Mouse (Mus musculus) neural tube, embryonic 13.5 days (tissue): Measurements from ENCODE around the gene Man1a. TPM values are rescaled to one million over a fixed set of nuclear protein-coding genes. Genes with fewer than 3 reads are reported as not detected.
A peak's percentile ranks its signal among the peaks of the same experiment; 100 is the strongest.

ENCODE experiments used
- ATAC-seq: fragments of 200-750 bp; cut with Nextera tagmentation; 2 replicates; pipeline ENCODE4 v1.8.0; 2017; ENCODE audit warnings: low read depth, mild to moderate bottlenecking, moderate TSS enrichment, moderate library complexity
- H3K27ac ChIP-seq: fragments of 300-500 bp; sonication (generic); replicated peaks from 2 replicates; pipeline ENCODE4 v1.5.1; 2015; ENCODE audit warnings: moderate library complexity, mild to moderate bottlenecking, inconsistent platforms
- H3K27me3 ChIP-seq: fragments of 300-500 bp; sonication (generic); 2 replicates; pipeline ENCODE4 v1.6.1; 2015; ENCODE audit warnings: mild to moderate bottlenecking, inconsistent platforms
- H3K36me3 ChIP-seq: fragments of 300-500 bp; sonication (generic); 2 replicates; pipeline ENCODE4 v1.6.1; 2015; ENCODE audit warnings: mild to moderate bottlenecking, inconsistent platforms
- H3K4me1 ChIP-seq: fragments of 300-500 bp; sonication (generic); replicated peaks from 2 replicates; pipeline ENCODE4 v1.6.1; 2015; ENCODE audit warnings: inconsistent platforms
- H3K4me2 ChIP-seq: fragments of 300-500 bp; sonication (generic); 2 replicates; pipeline ENCODE4 v1.6.1; 2015; ENCODE audit warnings: inconsistent platforms, mild to moderate bottlenecking, moderate library complexity
- H3K4me3 ChIP-seq: fragments of 300-500 bp; sonication (generic); 2 replicates; pipeline ENCODE4 v1.5.1; 2015; ENCODE audit warnings: mild to moderate bottlenecking, inconsistent platforms
- H3K9ac ChIP-seq: fragments of 300-500 bp; sonication (generic); 2 replicates; pipeline ENCODE4 v1.6.1; 2015; ENCODE audit warnings: moderate library complexity, mild to moderate bottlenecking, inconsistent platforms
- H3K9me3 ChIP-seq: fragments of 300-500 bp; sonication (generic); 2 replicates; pipeline ENCODE4 v1.6.1; 2016; ENCODE audit warnings: inconsistent platforms
- WGBS: fragments of 180-500 bp; shearing (Covaris S2); methylation state at CpG from one replicate; pipeline ENCODE4 v1.1.7; 2015; 5-methylcytosine and 5-hydroxymethylcytosine counted together
- polyA plus RNA-seq: library from polyadenylated mRNA; unstranded; fragments of >200 nt; fragmentation: Nextera tagmentation; extraction: Ambion mirVana; gene quantifications from 2 replicates; pipeline ENCODE4 v1.2.1, GENCODE M21; 2015

Gene Man1a
- polyA plus RNA-seq, 1 experiment from 2014 or later: 3.1 TPM

DNA sequence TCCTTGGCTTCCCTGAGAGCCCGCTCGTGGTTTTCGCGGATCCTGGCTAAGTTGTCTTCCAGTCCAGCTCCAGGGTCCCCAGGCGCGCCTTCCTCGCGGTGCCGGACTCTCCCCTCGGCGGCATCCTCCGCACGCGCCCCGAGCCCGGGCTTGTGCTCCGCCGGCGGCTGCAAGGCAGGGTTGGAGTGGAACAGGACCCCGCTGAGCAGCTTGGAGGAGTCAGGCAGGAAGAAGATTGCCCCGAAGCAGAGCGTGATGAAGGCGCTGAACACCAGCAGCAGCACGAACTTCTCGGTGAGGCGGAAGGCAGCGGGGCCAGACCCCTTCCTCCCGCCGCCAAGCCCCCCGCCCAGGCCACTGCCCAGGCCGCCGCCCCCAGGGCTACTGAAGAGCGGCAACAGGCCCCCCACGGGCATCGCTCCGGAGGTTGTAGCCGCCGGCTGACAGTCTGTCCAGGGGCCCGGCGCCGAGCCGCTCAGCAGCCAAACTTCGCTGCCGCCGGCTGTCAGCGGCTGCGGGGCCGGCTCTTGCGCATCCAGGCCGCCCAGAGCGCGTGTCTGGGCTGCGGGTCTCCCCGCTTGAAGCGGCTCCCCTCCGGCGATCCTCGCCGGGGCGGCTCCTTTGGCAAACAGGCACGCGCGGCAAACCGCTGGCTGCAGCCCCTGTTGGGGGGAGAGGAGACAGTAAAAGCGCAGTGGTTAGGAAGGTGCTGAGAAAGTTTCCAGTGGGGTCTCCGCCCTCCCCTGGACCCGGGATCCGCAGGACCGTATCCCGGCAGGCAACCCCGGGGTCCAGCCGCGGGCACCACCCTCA is 1.6 kb downstream of the Man1a start:
- peak; percentile 76 for ATAC-seq

DNA sequence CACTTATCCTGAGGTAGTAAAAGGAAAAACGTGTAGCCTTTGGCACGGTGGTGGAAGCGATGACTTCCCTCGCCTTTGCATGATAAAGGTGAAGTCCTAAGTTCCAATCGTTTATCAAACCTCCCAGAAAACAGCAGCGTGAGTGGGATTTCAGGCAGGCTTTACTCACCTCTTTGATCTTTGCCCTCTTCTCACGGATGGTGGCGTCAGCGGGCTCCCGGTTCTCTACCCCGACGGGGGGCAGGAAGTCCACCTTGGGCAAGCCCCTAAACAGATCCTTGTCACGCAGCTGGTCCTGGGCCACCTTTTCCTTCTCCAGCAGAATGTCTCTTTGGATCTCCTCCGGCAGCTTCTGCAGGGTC is 2.2 kb downstream of the Man1a start:
- peaks cover 20% of the 10 kb centered on the region for H3K27me3 ChIP-seq
- peak overlapping the region; percentile 99 for H3K4me2 ChIP-seq
- H3K9ac ChIP-seq: peak overlapping the region; percentile 79
- 0 out of 2 replicates have a peak, but pooled peaks have one; percentile 2 for ATAC-seq
- WGBS: 0% methylated on average over 14 of the region's 14 CpGs
- 0 out of 2 replicates have a peak overlapping the region, but pooled peaks have one; percentile 23 for H3K27ac ChIP-seq
- no peaks in the 10 kb centered on the region for H3K9me3 ChIP-seq
- peak overlapping the region; percentile 80 for H3K4me3 ChIP-seq
- peaks cover 28% of the 10 kb centered on the region for H3K4me1 ChIP-seq
- no peaks in the 10 kb centered on the region for H3K36me3 ChIP-seq

More for the DNA sequence above, 1.6 kb downstream of the Man1a start:
- Histone ChIP-seq H3K36me3 (no peaks in the 10 kb centered on the region), H3K27me3 (peaks cover 20% of the 10 kb centered on the region), H3K4me1 (peaks cover 28% of the 10 kb centered on the region), H3K9ac (peak overlapping the region; percentile 79), H3K27ac (peak overlapping the region; percentile 23; the same call in 1 of the 2 replicates), H3K4me3 (peak overlapping the region; percentile 80), H3K9me3 (no peaks in the 10 kb centered on the region), H3K4me2 (peak overlapping the region; percentile 99)
- WGBS: under 1% methylated on average over 73 of the region's 73 CpGs

DNA sequence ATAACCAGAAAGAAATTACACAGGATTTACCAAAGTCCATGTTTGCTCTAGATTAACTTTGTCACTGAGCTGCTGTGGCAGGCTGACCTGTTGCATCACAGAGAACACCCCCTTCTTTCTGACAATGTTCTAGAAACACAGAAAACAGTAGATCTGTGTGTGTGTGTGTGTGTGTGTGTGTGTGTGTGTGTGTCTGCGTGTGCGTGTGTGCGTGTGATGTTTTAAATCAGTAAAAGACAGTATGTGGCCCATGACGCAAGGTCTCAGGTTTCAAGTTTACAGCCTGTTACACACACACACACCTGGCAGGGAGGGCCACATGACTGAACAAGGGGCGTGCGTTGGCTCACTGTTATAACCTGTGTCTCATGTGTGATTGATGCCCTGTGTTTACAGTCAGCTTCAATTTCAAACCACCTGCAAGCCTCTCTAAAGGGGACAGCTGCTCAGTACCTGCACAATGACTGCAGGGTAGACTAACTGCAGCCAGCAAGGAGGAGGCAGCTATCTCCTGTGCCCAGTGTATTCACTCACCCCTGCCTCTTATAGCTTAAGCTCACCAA is 2.7 kb downstream of the Man1a start:
- Histone ChIP-seq H3K27me3 (peaks cover 20% of the 10 kb centered on the region), H3K4me2 (peak overlapping the region; percentile 99), H3K9me3 (no peaks in the 10 kb centered on the region), H3K36me3 (no peaks in the 10 kb centered on the region), H3K9ac (peak overlapping the region; percentile 79), H3K27ac (no peak overlapping the region), H3K4me1 (peaks cover 28% of the 10 kb centered on the region), H3K4me3 (peak overlapping the region; percentile 80)
- no peak for ATAC-seq
- 62% methylated on average over 6 of the region's 6 CpGs for WGBS

DNA sequence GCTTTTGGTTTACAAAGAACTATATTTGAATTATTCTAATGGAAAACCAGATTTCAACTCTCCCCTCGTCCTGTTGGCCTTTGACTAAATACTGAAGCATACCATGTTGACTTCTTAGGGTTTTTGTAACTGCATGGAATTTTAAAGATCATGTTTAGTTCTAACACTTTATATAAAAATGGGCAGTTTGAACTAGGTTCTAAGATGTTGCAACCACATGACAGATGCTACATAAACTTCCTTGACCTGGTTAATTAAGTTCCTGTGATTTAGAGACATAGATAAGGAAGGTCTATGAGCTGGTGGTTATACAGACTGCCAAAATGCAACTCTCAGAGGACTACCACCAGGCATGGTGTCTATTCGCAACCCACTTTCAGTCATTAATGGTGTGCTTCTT is 4.1 kb downstream of the Man1a start:
- H3K4me3 ChIP-seq: peak overlapping the region; percentile 80
- peak overlapping the region; percentile 99 for H3K4me2 ChIP-seq
- H3K9ac ChIP-seq: no peak overlapping the region
- H3K27ac ChIP-seq: no peak overlapping the region
- 82% methylated on average over 2 of the region's 2 CpGs for WGBS
- peaks cover 20% of the 10 kb centered on the region for H3K27me3 ChIP-seq
- no peak for ATAC-seq
- peaks cover 28% of the 10 kb centered on the region for H3K4me1 ChIP-seq
- no peaks in the 10 kb centered on the region for H3K36me3 ChIP-seq
- H3K9me3 ChIP-seq: no peaks in the 10 kb centered on the region

DNA sequence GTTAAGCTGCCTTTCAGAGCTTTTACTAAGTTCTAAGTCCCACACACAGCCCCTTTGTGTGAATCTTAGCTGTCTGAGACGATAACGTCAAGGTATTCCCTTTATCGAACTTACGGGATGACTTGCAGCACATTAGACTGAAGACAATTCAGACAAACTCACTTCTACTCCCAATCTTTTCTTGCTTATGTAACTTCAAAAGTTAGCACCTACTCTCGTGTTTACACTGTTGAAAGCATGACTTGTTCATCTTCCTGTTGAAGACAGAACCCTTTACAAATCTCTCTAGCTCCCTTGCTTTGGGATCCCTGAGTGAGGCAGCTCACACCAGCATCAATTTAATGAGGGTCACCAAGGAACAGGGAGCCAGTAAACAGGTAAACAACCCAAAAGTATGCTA is 5.9 kb downstream of the Man1a start:
- peaks cover 19% of the 10 kb centered on the region for H3K4me1 ChIP-seq
- H3K4me3 ChIP-seq: no peak overlapping the region
- WGBS: 88% methylated on average over 5 of the region's 5 CpGs
- ATAC-seq: no peak
- H3K9me3 ChIP-seq: no peaks in the 10 kb centered on the region
- H3K27ac ChIP-seq: no peak overlapping the region
- no peak overlapping the region for H3K4me2 ChIP-seq
- H3K9ac ChIP-seq: no peak overlapping the region
- H3K36me3 ChIP-seq: no peaks in the 10 kb centered on the region
- peaks cover 12% of the 10 kb centered on the region for H3K27me3 ChIP-seq

DNA sequence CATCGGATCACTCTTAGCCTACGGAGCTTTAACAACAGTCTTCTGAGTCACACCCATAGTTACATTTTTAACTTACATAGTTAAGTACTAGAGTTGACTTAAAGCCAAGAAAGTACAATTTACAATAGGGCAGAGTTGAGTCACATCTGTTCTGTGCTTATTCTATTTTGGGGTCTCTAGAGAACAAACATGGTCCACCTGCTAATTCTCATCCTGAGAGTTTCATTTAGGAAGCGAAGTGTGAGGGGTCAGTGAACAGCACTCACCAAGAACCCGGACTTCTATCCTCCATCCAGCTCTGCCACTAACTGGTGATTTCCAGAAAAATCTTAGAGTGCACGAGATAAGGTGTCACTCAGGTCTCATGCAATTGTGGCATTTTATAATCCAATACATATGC is 7.0 kb downstream of the Man1a start:
- no peak for ATAC-seq
- Histone ChIP-seq H3K27ac (no peak overlapping the region), H3K4me1 (peaks cover 15% of the 10 kb centered on the region), H3K4me2 (no peak overlapping the region), H3K27me3 (peaks cover 12% of the 10 kb centered on the region), H3K9ac (no peak overlapping the region), H3K36me3 (no peaks in the 10 kb centered on the region), H3K4me3 (no peak overlapping the region), H3K9me3 (no peaks in the 10 kb centered on the region)
- WGBS: 96% methylated on average over 5 of the region's 5 CpGs

DNA sequence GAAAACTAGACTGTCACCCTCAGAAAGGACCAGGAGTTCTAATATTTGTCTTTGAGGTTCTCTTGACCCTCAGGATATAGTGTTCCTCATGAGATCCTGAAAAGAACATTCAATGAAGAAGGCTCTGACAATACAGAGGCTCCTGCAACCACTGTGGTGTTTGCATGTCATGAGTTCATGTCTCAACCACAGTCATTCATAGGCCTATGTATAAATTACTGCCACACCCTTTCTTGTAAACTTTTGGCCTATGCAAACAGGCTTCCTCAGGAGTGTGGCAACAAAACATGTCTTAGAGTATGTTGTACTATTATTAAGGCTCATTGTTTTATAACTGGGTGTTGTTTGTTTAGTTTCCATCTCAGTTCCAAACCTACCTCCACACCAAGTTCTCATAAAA is 9.7 kb downstream of the Man1a start:
- Histone ChIP-seq H3K27ac (no peak overlapping the region), H3K9ac (no peak overlapping the region), H3K9me3 (no peaks in the 10 kb centered on the region), H3K36me3 (no peaks in the 10 kb centered on the region), H3K27me3 (no peaks in the 10 kb centered on the region), H3K4me3 (no peak overlapping the region), H3K4me1 (no peaks in the 10 kb centered on the region), H3K4me2 (no peak overlapping the region)
- ATAC-seq: no peak

DNA sequence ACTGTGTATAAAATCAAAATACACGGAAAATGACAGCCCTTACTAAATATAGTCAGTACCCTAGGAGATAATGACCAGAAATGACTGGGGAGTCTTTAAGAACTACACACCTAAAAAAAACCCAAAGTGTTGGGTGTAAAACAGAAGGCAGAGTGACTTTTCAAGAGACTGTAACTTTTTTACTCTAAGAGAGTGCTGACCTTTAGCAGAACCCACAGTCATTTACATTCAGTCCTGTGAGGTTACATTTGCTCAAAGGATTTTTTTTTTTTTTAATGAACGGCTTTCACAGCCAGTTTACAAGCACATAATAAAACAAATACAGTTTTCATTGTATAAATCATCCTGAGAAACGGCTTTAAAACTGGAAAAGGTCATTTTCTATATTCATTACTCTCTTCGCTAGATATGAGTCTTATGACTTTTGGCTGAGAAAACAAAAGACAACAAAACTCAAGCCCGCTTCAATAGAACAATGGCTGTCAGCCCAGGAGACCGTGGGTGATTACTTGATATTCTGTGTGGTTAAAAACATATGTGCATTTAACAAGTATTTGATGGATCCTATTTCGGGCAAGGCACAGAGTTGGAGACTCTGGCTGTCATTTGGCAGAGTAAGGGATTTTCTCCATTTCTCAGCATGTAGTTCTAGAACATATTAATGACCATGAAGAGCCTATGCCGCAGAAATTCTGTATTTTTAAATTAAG is 12.7 kb downstream of the Man1a start:
- Histone ChIP-seq H3K27ac (no peak overlapping the region), H3K4me3 (no peak overlapping the region), H3K4me2 (no peak overlapping the region), H3K36me3 (no peaks in the 10 kb centered on the region), H3K4me1 (no peaks in the 10 kb centered on the region), H3K27me3 (no peaks in the 10 kb centered on the region), H3K9ac (no peak overlapping the region), H3K9me3 (no peaks in the 10 kb centered on the region)
- no peak for ATAC-seq
- WGBS: 60% methylated on average over 8 of the region's 8 CpGs

DNA sequence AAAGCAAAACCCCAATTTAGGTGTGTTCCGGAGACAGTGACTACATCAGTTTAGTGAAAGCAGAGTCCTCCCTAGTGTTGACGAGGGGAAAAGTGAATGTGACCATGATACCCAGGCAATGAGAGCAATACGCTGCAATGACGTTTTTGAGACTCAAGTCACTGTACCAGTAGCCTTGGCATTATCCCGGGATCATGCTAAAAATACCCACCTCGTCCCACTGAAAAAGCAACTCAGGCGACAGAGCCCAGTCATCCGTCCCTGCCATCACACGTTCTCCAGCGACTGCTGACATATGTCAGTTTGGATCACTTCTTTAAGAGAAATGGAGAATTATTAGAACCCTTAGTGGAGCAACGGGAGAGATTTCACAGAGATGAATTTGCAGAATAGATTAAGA is 13.6 kb downstream of the Man1a start:
- ATAC-seq: no peak
- Histone ChIP-seq H3K36me3 (no peaks in the 10 kb centered on the region), H3K4me2 (no peak overlapping the region), H3K27me3 (no peaks in the 10 kb centered on the region), H3K27ac (no peak overlapping the region), H3K9me3 (no peaks in the 10 kb centered on the region), H3K9ac (no peak overlapping the region), H3K4me1 (no peaks in the 10 kb centered on the region), H3K4me3 (no peak overlapping the region)
- 89% methylated on average over 11 of the region's 11 CpGs for WGBS

DNA sequence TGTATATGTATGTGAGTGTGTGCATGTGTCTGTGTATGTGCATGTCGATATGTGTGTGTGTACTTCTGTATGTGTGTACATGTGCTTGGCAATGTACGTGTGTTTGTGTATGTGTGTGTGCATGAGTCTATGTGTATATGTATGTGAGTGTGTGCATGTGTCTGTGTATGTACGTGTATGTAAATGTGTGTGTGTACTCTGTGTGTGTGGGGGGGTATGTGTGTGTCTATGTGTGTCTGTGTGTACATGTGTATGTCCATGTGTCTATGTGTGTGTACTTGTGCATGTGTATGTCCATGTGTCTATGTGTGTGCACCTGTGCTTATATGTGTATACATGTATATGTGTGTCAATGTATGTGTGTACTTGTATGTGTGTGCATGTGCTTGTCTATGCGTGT is 15.2 kb downstream of the Man1a start:
- Histone ChIP-seq H3K4me1 (no peaks in the 10 kb centered on the region), H3K36me3 (no peaks in the 10 kb centered on the region), H3K4me3 (no peak overlapping the region), H3K9me3 (no peaks in the 10 kb centered on the region), H3K27ac (no peak overlapping the region), H3K9ac (no peak overlapping the region), H3K4me2 (no peak overlapping the region), H3K27me3 (no peaks in the 10 kb centered on the region)
- whole genome bisulfite sequencing: 94% methylated on average over 4 of the region's 4 CpGs
- no peak for ATAC-seq

DNA sequence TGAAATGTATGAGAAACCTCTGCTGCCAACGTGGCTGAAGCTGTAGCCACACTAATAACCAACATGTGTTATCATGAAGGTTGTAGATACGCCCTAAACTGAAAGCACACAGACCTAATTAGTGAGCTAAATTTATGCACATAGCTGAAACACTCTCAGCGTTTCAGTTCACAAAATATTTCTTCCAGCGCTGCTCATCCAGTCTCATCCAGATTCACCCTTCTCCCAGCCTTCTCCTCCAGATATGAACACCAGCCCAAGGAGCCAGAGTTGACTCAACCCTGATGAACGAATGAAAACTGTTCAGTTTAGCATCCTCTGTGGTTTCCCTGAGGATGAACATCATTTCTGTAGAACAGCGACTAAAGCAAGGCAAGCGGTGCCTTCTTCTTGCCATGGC is 15.8 kb downstream of the Man1a start:
- Histone ChIP-seq H3K4me1 (no peaks in the 10 kb centered on the region), H3K9me3 (no peaks in the 10 kb centered on the region), H3K27me3 (no peaks in the 10 kb centered on the region), H3K27ac (no peak overlapping the region), H3K4me3 (no peak overlapping the region), H3K4me2 (no peak overlapping the region), H3K36me3 (no peaks in the 10 kb centered on the region), H3K9ac (no peak overlapping the region)
- WGBS: 82% methylated on average over 7 of the region's 7 CpGs
- ATAC-seq: no peak

DNA sequence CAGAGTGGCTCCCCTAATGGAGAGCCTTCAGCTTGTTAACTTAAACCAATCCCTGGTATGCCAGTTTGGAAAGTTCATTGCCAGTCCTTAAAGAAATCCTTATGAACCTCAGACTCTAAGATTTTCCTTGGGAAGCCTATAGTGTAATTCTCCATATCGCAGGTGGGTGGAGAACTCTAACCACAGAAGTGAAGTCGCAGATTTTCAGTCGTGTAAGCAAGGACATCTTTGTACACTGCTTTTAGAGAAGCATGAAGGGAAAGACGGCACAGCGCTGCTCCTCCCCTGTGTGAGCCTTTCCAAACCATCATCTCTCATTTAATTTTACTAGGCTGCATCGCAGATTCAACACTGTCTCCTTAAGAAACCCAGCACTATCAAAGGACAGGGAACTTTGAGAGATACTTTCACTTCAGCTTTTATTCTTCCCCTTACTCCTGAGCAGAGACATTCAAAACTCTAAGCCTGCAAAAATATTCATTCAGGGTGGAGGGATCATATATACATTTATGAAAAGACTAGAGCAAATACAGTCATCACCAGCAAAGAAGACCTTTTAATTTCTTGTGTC is 16.6 kb downstream of the Man1a start:
- no peaks in the 10 kb centered on the region for H3K9me3 ChIP-seq
- H3K36me3 ChIP-seq: no peaks in the 10 kb centered on the region
- no peak overlapping the region for H3K9ac ChIP-seq
- H3K27ac ChIP-seq: no peak overlapping the region
- no peak for ATAC-seq
- no peaks in the 10 kb centered on the region for H3K4me1 ChIP-seq
- no peak overlapping the region for H3K4me2 ChIP-seq
- no peaks in the 10 kb centered on the region for H3K27me3 ChIP-seq
- no peak overlapping the region for H3K4me3 ChIP-seq
- 66% methylated on average over 6 of the region's 6 CpGs for WGBS
